Mouse (Mus musculus): Measurements from ENCODE around the gene Slc30a10.
A peak's percentile ranks its signal among the peaks of the same experiment; 100 is the strongest.

Gene Slc30a10

GRCm38 (mm10) chr1:185462889-185463288 lies 8.2 kb downstream of the Slc30a10 start:
- DNase-seq (ENCODE audit: extremely low spot score): no peak

DNA sequence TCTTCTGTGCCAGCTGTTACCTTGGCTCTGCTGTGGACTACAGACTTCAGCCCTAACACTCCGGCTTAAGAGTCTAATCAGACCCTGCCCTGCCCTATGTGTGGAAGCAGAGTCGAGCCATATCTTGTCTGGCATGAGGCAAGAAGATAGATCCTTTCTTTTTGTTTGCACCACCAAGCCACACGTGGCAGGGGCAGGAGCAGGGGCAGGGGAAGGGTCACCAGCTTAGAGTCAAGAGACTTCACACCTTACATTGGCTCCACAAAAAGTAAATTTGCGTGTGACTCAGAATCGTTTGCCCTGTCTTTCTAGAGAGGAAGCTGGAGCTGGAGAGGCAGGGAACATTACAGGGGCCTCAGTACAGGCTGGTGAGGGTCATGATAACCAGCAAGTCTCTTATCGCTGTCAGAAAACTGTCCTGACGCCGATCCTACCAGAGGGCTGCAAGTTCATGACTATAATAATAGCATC lies 14.9 kb downstream of the Slc30a10 start:
- no peak for DNase-seq (ENCODE audit: extremely low spot score)

GRCm38 (mm10) chr1:185472025-185472720 lies 17.5 kb downstream of the Slc30a10 start:
- peak; percentile 24 for DNase-seq (ENCODE audit: extremely low spot score)

GRCm38 (mm10) chr1:185472730-185473129 lies 18.1 kb downstream of the Slc30a10 start:
- DNase-seq (ENCODE audit: extremely low spot score): no peak

GRCm38 (mm10) chr1:185473437-185473836 lies 18.8 kb downstream of the Slc30a10 start:
- no peak for DNase-seq (ENCODE audit: extremely low spot score)

DNA sequence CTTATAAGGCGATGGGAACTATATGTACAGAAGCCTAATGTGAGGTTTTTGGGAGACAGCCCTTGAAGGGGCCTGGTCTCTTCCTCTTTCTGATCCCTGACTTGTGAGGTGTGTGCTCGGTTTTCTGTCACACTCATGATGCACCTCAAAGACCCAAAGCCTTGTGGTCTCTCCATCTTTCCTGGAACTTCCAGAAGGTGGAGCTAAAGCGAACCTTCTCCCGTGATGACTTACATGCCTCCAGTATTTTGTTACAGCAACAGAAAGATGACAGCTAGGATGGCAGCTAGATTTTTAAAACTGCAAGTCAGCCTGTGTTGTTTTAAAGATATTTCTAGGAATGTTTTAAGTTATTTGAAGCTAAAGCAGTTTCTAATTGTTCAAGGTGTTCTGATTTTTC lies 25.2 kb downstream of the Slc30a10 start:
- no peak for DNase-seq (ENCODE audit: extremely low spot score)

DNA sequence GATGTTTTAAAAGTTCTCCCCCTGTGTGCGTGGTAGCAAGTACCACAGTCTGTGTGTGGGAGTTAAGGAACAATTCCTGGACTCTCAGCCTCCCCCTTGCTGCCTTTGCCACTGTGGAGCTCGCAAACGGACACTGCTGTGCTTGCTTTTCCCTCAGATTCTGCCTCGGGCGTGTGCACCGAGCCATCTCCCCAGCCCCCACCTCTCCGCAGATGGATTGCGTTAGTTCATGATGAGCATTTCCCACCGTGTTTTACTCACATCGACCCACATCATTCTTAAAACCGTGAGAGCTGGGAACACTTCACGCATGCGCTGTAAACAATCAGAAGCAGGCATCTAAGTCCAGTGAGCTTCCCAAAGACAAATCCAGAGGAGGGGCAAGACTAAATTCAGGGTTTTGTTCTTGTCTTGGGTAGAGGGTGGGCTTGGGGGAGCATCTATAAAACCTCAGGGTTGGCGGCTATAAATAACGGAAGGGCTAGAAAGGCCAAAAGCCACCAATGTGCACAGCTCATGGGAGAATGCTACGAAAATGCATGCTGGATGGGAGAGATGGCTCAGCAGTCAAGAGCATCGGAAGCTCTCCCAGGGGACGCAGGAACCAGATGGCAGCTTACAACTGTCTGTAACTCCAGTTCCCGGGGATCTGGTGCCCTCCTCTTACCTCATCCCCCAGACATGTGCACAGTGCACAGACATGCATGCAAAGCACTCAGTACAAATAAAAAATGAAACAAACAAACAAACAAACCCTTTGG lies 27.5 kb downstream of the Slc30a10 start:
- DNase-seq (ENCODE audit: extremely low spot score): peak; percentile 48

DNA sequence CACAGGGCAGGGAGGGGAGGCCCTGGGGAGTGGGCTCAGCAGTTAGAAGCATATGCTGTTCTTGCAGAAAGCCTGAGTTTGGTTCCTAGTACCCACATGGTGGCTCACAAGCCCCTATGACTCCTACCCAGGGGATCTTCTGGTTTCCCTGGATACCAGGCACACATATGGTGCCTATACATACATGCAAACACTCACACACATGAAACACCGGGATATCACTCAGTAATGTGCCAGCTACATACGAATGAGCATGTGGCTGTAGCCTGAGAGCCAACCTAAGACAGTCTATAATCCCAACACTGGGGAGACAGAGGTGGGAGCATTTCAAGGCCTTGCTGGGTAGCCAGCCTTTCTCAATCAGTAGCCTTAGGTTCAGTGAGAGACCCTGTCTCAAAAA lies 28.1 kb downstream of the Slc30a10 start:
- no peak for DNase-seq (ENCODE audit: extremely low spot score)

DNA sequence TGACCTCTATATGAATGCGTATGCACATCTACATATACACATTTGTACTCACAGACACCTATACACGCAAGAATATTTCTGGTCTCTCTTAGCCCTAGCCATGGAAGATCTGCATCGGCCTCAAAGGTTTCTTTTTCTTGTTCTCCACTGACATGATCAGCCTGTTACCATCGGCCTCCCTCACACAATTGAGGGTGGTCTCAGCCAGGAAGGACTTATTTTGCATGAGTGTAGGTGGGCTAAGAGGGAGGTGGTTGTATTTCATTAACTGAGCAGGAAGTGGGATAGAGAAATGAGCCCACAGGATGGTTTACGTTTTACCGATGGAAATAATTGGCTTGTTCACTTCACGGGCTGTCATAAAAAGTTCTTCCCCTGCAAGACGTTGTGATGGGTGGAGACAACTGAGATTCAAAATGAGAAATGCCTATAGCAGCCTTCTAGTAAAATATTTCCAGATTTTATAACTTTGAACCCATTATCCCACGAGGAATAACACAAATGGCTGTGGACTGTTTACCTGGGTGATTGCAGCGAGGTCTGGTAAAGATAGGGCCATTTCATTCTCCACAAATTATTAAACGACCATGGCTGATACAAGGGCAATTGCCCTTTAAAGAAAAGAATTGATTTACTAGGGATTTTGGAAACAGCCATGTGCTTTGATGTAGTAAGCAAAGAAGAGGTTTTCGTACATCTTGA lies 28.9 kb downstream of the Slc30a10 start:
- DNase-seq (ENCODE audit: extremely low spot score): no peak

GRCm38 (mm10) chr1:185484281-185484680 lies 29.6 kb downstream of the Slc30a10 start:
- no peak for DNase-seq (ENCODE audit: extremely low spot score)

DNA sequence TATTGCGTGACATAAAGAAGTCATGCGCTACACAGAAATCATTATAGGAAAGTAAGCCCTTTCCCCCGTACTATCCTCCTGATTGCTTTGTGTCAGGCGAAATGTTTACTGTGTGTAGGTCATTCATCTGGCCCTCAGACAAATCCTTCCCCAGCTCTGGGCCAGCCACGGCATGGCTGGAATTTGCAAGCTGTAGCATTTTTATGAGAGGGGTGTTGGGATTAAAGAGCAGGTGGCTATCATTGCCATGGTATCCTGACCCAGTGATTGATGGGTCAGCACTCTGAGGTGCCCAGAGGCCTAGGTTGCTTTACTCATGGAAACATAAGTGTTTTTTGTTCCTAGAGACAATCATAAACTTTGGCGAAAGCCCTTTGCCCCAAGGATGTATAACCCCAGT lies 35.2 kb downstream of the Slc30a10 start:
- no peak for DNase-seq (ENCODE audit: extremely low spot score)

DNA sequence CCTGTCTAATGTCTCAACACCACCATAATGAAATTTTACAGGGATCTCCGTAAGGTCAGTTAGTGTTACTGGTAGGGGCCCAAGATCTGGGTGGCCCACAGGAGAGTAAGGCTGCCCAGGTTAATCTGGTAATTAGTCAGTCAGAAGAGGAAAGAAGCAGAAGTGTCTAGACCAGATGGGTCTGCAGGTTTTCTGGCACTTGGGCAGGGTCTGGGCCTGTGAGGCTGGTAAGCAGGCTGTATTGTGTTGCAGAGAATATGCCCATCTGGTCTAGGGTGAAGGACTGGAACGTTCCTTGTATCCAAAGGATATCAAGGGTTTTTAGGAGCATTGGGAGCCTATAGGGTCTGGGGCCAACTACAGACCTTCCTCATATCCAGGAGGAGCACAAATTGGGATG lies 36.0 kb downstream of the Slc30a10 start:
- no peak for DNase-seq (ENCODE audit: extremely low spot score)

DNA sequence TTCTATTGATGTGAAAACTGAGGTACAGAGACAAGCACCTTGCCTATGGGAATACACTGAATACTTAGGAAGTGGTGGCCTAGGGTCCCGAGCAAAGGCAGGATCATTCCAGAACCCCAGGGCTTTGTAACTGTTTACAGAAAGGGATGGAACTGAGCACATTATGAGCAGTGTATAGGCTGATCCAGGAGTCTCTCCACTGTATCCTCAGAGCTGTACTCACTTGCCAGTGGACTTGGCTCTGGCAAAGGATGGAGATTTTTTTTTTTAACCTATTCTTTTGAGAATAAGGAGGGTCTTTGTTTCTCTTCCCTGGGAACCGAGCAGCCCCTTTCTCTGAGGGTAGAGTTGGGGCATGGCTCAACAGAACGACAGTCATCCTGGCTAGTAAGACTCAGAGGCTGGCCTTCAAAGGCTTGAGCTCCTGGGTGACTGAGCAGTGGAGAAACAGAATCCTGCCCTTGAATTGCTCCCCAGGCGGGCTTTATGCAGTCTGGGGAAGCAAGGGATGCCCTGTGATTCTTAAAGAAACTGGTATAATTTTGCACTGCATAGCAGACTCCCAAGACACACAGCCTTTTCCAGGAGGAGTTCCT lies 38.9 kb downstream of the Slc30a10 start:
- no peak for DNase-seq (ENCODE audit: extremely low spot score)

- DNase-seq (ENCODE audit: extremely low spot score): no peak
These were observed 42.3 kb downstream of the Slc30a10 start for GRCm38 (mm10) chr1:185496791-185497460.

DNA sequence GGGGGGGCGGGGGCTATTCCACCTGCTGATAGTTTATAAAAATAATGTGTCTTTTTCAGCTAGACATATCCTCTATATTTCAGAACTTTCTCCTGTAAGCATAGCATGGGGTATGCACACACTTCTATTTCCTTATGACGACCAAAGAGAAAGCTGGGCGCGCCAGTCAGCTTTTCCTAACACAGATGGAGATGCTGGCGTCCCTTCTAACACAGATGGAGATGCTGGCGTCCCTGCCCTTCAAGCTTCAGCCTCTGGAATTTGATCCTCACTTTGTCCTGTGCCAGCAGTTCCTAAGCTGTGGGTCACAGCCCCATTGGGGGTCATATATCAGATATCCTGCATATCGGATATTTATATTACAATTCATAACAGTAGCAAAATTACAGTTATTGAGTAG lies 46.0 kb downstream of the Slc30a10 start:
- no peak for DNase-seq (ENCODE audit: extremely low spot score)

DNA sequence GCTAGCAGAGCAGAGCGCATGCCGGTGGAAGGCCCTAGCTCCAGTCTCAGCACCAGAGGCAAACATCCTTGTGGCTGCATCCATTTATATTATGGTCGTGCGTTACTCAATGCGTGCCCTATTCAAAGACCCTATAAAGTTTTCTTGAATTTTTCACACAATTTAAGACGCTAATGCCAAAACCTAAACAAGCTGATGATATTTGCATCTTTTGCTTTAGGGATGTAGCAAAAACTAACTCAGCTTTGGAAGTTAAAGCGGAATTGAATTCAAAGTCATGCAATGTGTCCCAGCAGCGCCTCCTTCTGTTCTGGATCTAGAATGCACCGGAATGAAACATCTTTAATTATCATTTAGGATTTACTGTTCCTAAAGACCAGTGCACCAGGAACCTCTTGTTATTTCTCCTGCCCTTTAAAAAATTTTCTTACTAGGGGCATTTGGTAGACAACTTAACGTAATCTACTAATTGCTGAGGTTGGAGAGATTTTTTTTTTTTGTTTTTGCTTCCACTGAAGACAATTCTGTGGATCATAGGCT lies 47.2 kb downstream of the Slc30a10 start:
- peak; percentile 47 for DNase-seq (ENCODE audit: extremely low spot score)

GRCm38 (mm10) chr1:185502550-185502949 lies 47.9 kb downstream of the Slc30a10 start:
- no peak for DNase-seq (ENCODE audit: extremely low spot score)

GRCm38 (mm10) chr1:185509042-185509441 lies 54.4 kb downstream of the Slc30a10 start:
- DNase-seq (ENCODE audit: extremely low spot score): no peak

GRCm38 (mm10) chr1:185511306-185511705 lies 56.7 kb downstream of the Slc30a10 start:
- no peak for DNase-seq (ENCODE audit: extremely low spot score)

GRCm38 (mm10) chr1:185515526-185515979 lies 60.9 kb downstream of the Slc30a10 start:
- peak; percentile 20 for DNase-seq (ENCODE audit: extremely low spot score)

DNA sequence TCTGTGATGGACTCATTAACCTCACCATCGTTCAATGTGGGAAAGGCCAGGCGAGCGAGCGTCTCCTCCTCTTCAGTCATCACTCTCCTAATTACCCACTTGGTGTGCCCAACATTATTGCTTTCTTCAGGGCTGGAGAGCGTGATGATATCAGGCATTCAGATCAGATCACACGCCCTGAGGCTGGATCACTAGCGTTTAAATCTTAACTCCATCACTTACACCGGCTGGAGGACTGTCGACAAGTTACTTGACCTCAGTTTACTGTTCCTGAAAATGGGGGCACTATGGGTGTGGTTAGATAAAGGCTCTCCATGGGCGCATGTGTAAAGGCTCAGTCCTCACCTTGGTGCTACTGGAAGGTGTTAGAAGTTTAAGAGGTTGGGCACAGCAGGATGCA lies 61.4 kb downstream of the Slc30a10 start:
- peak; percentile 12 for DNase-seq (ENCODE audit: extremely low spot score)

All from embryo, embryonic 9.5 days (tissue).